Comparison of ENCODE assay signal across 8 mouse cellular contexts in genomic region chr9:108342301-108342831, GRCm38 (mm10). TPM values are rescaled to one million over a fixed set of nuclear protein-coding genes. Genes with fewer than 3 reads are reported as not detected.
DNase-seq lines count a peak whose midpoint lies in the region; ATAC-seq and TF ChIP-seq lines count a peak whose summit lies in the region.

No protein-coding gene starts in this region.

- DNase-seq in heart, adult 2 months, result no peak
- no peak for DNase-seq in heart, postnatal 36 days
- peak; percentile 71 for DNase-seq in Muller cell, postnatal 12 days (ENCODE audit: inconsistent ontology term)
- DNase-seq in ovary, postnatal 36 days (ENCODE audit: low spot score), result no peak
- DNase-seq in cerebellum, adult 11-12 months, result no peak
- DNase-seq in layer of hippocampus, adult 9-11 months, result no peak

- 33% methylated on average over 5 of the region's 5 CpGs for WGBS in heart, adult 2 months
- WGBS in kidney, embryonic 15.5 days, result 29% methylated on average over 5 of the region's 5 CpGs

- no peak for TF ChIP-seq EP300 in heart, adult 2 months (IDR thresholded peaks at IDR 0.05; ENCODE audit: insufficient read depth, low read depth, low read length)

- TF ChIP-seq CTCF in heart, adult 2 months (IDR thresholded peaks at IDR 0.05), result no peak

- no peak overlapping the region for H3K4me3 ChIP-seq in heart, adult 2 months
- H3K4me3 ChIP-seq in kidney, embryonic 15.5 days (replicated peaks), result no peak overlapping the region

- H3K9ac ChIP-seq in heart, adult 2 months (ENCODE audit: low read depth, low read length), result no peak overlapping the region
- H3K9ac ChIP-seq in kidney, embryonic 15.5 days, result no peak overlapping the region

- intact Hi-C loops in heart, adult 2 months (cut with DNase I), result no loop called here
- intact Hi-C loops in heart, postnatal 36 days (cut with DNase I), result no loop called here

- H3K4me1 ChIP-seq in heart, adult 2 months (ENCODE audit: control insufficient read depth, insufficient read depth, low read length), result peaks cover 15% of the 10 kb centered on the region
- peaks cover 49% of the 10 kb centered on the region for H3K4me1 ChIP-seq in kidney, embryonic 15.5 days

- H3K9me3 ChIP-seq in kidney, embryonic 15.5 days (replicated peaks), result no peaks in the 10 kb centered on the region

- no peaks in the 10 kb centered on the region for H3K27me3 ChIP-seq in heart, adult 2 months (ENCODE audit: control insufficient read depth, insufficient read depth, low read length)
- no peaks in the 10 kb centered on the region for H3K27me3 ChIP-seq in kidney, embryonic 15.5 days

- H3K36me3 ChIP-seq in heart, adult 2 months (ENCODE audit: control insufficient read depth, insufficient read depth, low read length), result peaks cover 10% of the 10 kb centered on the region; the same call in 1 of the 2 replicates
- H3K36me3 ChIP-seq in kidney, embryonic 15.5 days, result peaks cover 14% of the 10 kb centered on the region

- no peaks in the 10 kb centered on the region for H3K79me2 ChIP-seq in heart, adult 2 months (replicated peaks; ENCODE audit: control insufficient read depth, insufficient read depth, low read length)

- H3K4me2 ChIP-seq in kidney, embryonic 15.5 days, result no peak overlapping the region

- no peak for ATAC-seq in kidney, embryonic 15.5 days (replicated peaks; ENCODE audit: low FRiP score)
- peak; percentile 14 for ATAC-seq in megakaryocyte, adult 5-6 weeks (ENCODE audit: poor library complexity, severe bottlenecking)

- no peak for TF ChIP-seq POLR2A in heart, adult 2 months (IDR thresholded peaks at IDR 0.05; ENCODE audit: insufficient read depth, low read depth, low read length)

- H3K27ac ChIP-seq in heart, adult 2 months, result peak overlapping the region; percentile 60
- H3K27ac ChIP-seq in kidney, embryonic 15.5 days, result peak overlapping the region; percentile 96

RNA-seq across cellular contexts. Expression of gene Gpx1, which starts 3.7 kb away (rescaled TPM):
- 100 to 1,000 TPM in 1 of 2 experiments, 10 to 100 TPM in 1; 92.2 to 130 TPM for total RNA-seq in heart, adult 2 months (2021)
- 212 and 327 TPM in 2 replicates for polyA plus RNA-seq in heart, adult 2 months (2012; rRNA removed)
- total RNA-seq in heart, postnatal 36 days (2021), result 100 to 1,000 TPM; 103 to 108 TPM
- polyA plus RNA-seq in kidney, embryonic 15.5 days (2015; fragmentation: Nextera tagmentation; extraction: Ambion mirVana), result 695 and 743 TPM in 2 replicates
- 2,393 and 2,822 TPM in 2 replicates for total RNA-seq in megakaryocyte, adult 5-6 weeks (2015)
- total RNA-seq in megakaryocyte, adult 5-6 weeks (2017), result 1,668 and 1,978 TPM in 2 replicates

RNA-seq across cellular contexts. Expression of gene Usp4, which starts 5.3 kb away (rescaled TPM):
- 10 to 100 TPM; 66.1 to 74.8 TPM for total RNA-seq in heart, adult 2 months (2021)
- polyA plus RNA-seq in heart, adult 2 months (2012; rRNA removed), result 52.7 and 68.6 TPM in 2 replicates
- 10 to 100 TPM; 69.7 to 74.8 TPM for total RNA-seq in heart, postnatal 36 days (2021)
- polyA plus RNA-seq in kidney, embryonic 15.5 days (2015; fragmentation: Nextera tagmentation; extraction: Ambion mirVana), result 95.2 and 105 TPM in 2 replicates
- 144 and 148 TPM in 2 replicates for total RNA-seq in megakaryocyte, adult 5-6 weeks (2015)
- total RNA-seq in megakaryocyte, adult 5-6 weeks (2017), result 75.0 and 78.7 TPM in 2 replicates

RNA-seq across cellular contexts. Expression of gene Tcta, which starts 36.4 kb away (rescaled TPM):
- 10 to 100 TPM; 50.5 to 52.8 TPM for total RNA-seq in heart, adult 2 months (2021)
- 64.8 and 82.4 TPM in 2 replicates for polyA plus RNA-seq in heart, adult 2 months (2012; rRNA removed)
- 10 to 100 TPM; 59.3 to 62.3 TPM for total RNA-seq in heart, postnatal 36 days (2021)
- polyA plus RNA-seq in kidney, embryonic 15.5 days (2015; fragmentation: Nextera tagmentation; extraction: Ambion mirVana), result 31.6 and 32.2 TPM in 2 replicates
- total RNA-seq in megakaryocyte, adult 5-6 weeks (2015), result 16.5 and 23.8 TPM in 2 replicates
- 6.2 and 8.4 TPM in 2 replicates for total RNA-seq in megakaryocyte, adult 5-6 weeks (2017)

RNA-seq across cellular contexts. Expression of gene Rhoa, which starts 36.4 kb away (rescaled TPM):
- total RNA-seq in heart, adult 2 months (2021), result 100 to 1,000 TPM; 216 to 234 TPM
- polyA plus RNA-seq in heart, adult 2 months (2012; rRNA removed), result 110 and 266 TPM in 2 replicates
- 100 to 1,000 TPM; 237 to 241 TPM for total RNA-seq in heart, postnatal 36 days (2021)
- polyA plus RNA-seq in kidney, embryonic 15.5 days (2015; fragmentation: Nextera tagmentation; extraction: Ambion mirVana), result 462 and 484 TPM in 2 replicates
- 468 and 473 TPM in 2 replicates for total RNA-seq in megakaryocyte, adult 5-6 weeks (2015)
- total RNA-seq in megakaryocyte, adult 5-6 weeks (2017), result 585 and 627 TPM in 2 replicates

RNA-seq across cellular contexts. Expression of gene Amt, which starts 45.7 kb away (rescaled TPM):
- total RNA-seq in heart, adult 2 months (2021), result 1 to 10 TPM; 4.0 to 4.6 TPM
- polyA plus RNA-seq in heart, adult 2 months (2012; rRNA removed), result 4.8 and 9.2 TPM in 2 replicates
- total RNA-seq in heart, postnatal 36 days (2021), result 1 to 10 TPM; 4.0 to 5.2 TPM
- 35.9 and 38.0 TPM in 2 replicates for polyA plus RNA-seq in kidney, embryonic 15.5 days (2015; fragmentation: Nextera tagmentation; extraction: Ambion mirVana)
- 0.71 TPM in 1 of 2 replicates, not detected in the other for total RNA-seq in megakaryocyte, adult 5-6 weeks (2015)
- 0.11 TPM in 1 of 2 replicates, not detected in the other for total RNA-seq in megakaryocyte, adult 5-6 weeks (2017)

Comparison
In these comparisons a context has a peak if more than half of its experiments do, and no peak if none do; other contexts are left out.
1. RNA of gene Gpx1, which starts 3.7 kb away (total RNA-seq): 1,668 to 2,822 TPM in megakaryocyte, adult 5-6 weeks; 92.2 to 130 TPM in heart, adult 2 months and 103 to 108 TPM in heart, postnatal 36 days; every median in the first group is over 10 times any median in the second.